Mouse (Mus musculus) olfactory bulb, adult 2 months (tissue): ENCODE results near the gene Gm44502.

ENCODE experiments used
- CTCF ChIP-seq: fragments of 200-500 bp; IDR thresholded peaks from 2 replicates; pipeline ENCODE4 v1.5.1; 2012; ENCODE audit warnings: low read depth, mild to moderate bottlenecking, low read length, moderate library complexity; ENCODE audit not compliant: insufficient read depth
- POLR2A ChIP-seq: fragments of 200-500 bp; IDR thresholded peaks from 2 replicates; pipeline ENCODE4 v1.6.1; 2012; ENCODE audit warnings: mild to moderate bottlenecking, low read depth, low read length, moderate library complexity; ENCODE audit not compliant: insufficient read depth

DNA sequence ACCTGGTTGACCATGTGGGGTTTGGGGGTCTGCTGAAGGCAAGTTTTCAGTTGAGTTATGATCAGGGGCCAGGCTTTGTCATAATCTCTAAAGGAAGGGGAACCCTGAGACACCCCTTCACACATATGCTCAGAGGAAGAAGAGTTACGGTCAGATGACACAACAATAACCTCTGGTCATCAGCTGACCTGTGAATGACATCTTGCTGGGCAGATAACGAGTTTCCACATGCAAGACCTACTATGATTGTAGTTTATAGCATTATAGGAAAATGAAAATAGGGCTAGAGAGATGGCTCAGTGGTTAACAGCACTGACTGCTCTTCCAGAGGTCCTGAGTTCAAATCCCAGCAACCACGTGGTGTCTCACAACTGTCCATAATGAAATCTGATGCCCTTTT is 49.1 kb upstream of the Gm44502 start:
- TF ChIP-seq POLR2A (no peak), CTCF (no peak)
